Mouse (Mus musculus) intestine, embryonic 16.5 days (tissue): ENCODE data around the gene Fut2. TPM values are rescaled to one million over a fixed set of nuclear protein-coding genes. Genes with fewer than 3 reads are reported as not detected.
"Not testable (repeated sequence)": the region's sequence is repeated elsewhere in the genome, so short reads cannot be mapped to it uniquely, and the experiment has no call there.

Experiments used
- ATAC-seq: fragments of 200-750 bp; cut with Nextera tagmentation; 2 replicates; pipeline ENCODE4 v1.8.0; 2017; ENCODE audit warnings: moderate TSS enrichment, moderate library complexity
- H3K27ac ChIP-seq: fragments of 300-500 bp; sonication (generic); 2 replicates; pipeline ENCODE4 v1.5.1; 2014; ENCODE audit warnings: mild to moderate bottlenecking, low read length
- H3K27me3 ChIP-seq: fragments of 300-500 bp; sonication (generic); replicated peaks from 2 replicates; pipeline ENCODE4 v1.6.1; 2014; ENCODE audit warnings: low read length, control low read depth, mixed read lengths; ENCODE audit not compliant: control insufficient read depth, insufficient read depth
- H3K36me3 ChIP-seq: fragments of 300-500 bp; sonication (generic); 2 replicates; pipeline ENCODE4 v1.6.1; 2014; ENCODE audit warnings: low read length, control low read depth; ENCODE audit not compliant: control insufficient read depth, insufficient read depth
- H3K4me1 ChIP-seq: fragments of 300-500 bp; sonication (generic); 2 replicates; pipeline ENCODE4 v1.6.1; 2014; ENCODE audit warnings: low read length, control low read depth, mixed read lengths; ENCODE audit not compliant: control insufficient read depth, insufficient read depth
- H3K4me2 ChIP-seq: fragments of 300-500 bp; sonication (generic); 2 replicates; pipeline ENCODE4 v1.6.1; 2014; ENCODE audit warnings: low read depth, low read length, control low read depth
- H3K4me3 ChIP-seq: fragments of 300-500 bp; sonication (generic); 2 replicates; pipeline ENCODE4 v1.5.1; 2014; ENCODE audit warnings: mild to moderate bottlenecking, low read length
- H3K9ac ChIP-seq: fragments of 300-500 bp; sonication (generic); 2 replicates; pipeline ENCODE4 v1.6.1; 2014; ENCODE audit warnings: low read depth, low read length
- H3K9me3 ChIP-seq: fragments of 300-500 bp; sonication (generic); 2 replicates; pipeline ENCODE4 v1.6.1; 2016; ENCODE audit warnings: low read length, control low read depth; ENCODE audit not compliant: control insufficient read depth
- WGBS: fragments of 180-500 bp; shearing (Covaris S2); extraction: QIAGEN DNeasy Blood & Tissue Kit; methylation state at CpG from one replicate; pipeline ENCODE4 v1.1.7; 2014; 5-methylcytosine and 5-hydroxymethylcytosine counted together
- polyA plus RNA-seq: library from polyadenylated mRNA; unstranded; fragments of >200 nt; fragmentation: Nextera tagmentation; extraction: Ambion mirVana; gene quantifications from 2 replicates; pipeline ENCODE4 v1.2.1, GENCODE M21; 2015

The Fut2 gene
- polyA plus RNA-seq, 1 experiment from 2014 or later, result 21.7 TPM

- ATAC-seq, H3K9ac ChIP-seq, H3K9me3 ChIP-seq, H3K36me3 ChIP-seq, H3K4me2 ChIP-seq, H3K27ac ChIP-seq, H3K4me1 ChIP-seq, H3K27me3 ChIP-seq, H3K4me3 ChIP-seq: not testable (repeated sequence)
- 94% methylated on average over 6 of the region's 6 CpGs for WGBS
Observed at GRCm38 (mm10) chr7:45661702-45662101, 4.5 kb downstream of the Fut2 start.

DNA sequence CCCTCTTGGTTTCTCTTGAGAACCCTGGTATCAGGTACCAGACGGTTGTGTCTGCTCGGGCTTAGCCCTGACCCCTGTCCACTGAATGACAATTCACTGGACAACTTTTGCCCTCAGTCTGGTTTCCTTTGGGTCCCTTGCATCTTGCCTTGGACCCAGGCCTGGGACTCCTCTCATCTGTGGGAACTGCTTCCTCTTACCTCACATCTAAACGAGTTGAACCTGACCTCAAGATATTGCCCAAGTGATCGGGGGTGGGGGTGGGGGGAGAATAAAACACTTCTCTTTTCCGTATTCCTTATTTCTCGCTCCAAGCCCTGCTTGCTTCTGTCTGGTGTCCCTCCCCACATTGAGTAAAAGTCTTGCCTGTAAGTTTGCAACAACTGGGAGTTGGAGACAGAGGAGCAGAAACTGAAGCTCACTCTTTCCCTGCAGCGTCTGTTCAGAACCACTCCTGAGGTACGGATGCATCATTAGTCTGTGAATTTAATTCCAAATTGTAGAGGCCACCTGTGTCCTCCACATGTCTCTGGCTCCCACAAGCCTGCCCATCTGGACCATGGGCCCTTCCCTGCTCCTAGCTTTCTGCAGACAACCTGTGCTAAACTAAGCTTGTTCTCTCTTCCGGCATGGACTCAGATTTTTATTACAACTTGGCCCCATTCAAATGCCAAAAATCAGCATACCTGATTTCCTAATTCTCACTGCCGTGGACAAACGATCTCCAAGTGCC, 5.3 kb downstream of the Fut2 start:
- Histone ChIP-seq H3K4me2 (no peak overlapping the region), H3K27ac (no peak overlapping the region), H3K9me3 (no peaks in the 10 kb centered on the region), H3K4me1 (peaks cover 6% of the 10 kb centered on the region), H3K9ac (no peak overlapping the region), H3K4me3 (no peak overlapping the region), H3K27me3 (no peaks in the 10 kb centered on the region), H3K36me3 (no peaks in the 10 kb centered on the region)
- ATAC-seq, result no peak
- WGBS, result 84% methylated on average over 11 of the region's 11 CpGs

DNA sequence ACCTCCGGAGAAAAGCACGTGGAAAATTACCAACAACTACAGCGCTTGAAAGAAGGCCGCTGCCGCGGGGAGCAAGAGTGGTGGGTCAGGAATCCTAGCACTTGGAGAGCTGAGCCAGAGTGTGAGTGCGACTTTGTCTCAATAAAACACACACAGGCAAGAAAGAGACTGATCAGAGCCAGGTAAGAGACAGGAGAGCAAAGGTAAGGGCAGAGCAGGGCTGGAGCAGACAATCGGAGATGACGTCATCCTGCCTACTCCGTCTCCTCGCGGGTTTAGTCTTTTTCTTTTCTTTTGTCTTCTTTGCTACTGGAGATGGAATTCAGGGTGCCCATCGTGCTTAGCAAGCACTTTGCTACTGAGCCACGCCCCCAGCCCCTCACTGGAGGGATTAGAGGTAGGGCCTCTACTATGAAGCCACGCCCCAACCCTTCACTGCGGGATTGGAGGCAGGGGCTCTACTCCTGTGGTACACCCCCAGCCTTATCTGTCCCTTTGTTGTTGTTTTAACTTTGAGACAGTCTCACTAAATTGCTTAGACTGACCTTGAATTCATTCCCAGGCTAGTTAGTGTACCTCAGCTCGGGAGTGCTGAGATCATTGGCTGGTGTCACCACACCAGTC, 11.7 kb downstream of the Fut2 start:
- H3K27ac ChIP-seq, result no peak overlapping the region
- peak overlapping the region; percentile 52 for H3K4me2 ChIP-seq
- no peaks in the 10 kb centered on the region for H3K36me3 ChIP-seq
- H3K9ac ChIP-seq, result no peak overlapping the region; the same call in 1 of the 2 replicates
- peaks cover 15% of the 10 kb centered on the region for H3K4me1 ChIP-seq
- H3K27me3 ChIP-seq, result no peaks in the 10 kb centered on the region
- ATAC-seq, result peak; percentile 68
- H3K9me3 ChIP-seq, result no peaks in the 10 kb centered on the region
- WGBS, result 26% methylated on average over 17 of the region's 17 CpGs
- peak overlapping the region; percentile 25 for H3K4me3 ChIP-seq

- not testable (repeated sequence) for H3K4me1 ChIP-seq, H3K27me3 ChIP-seq, H3K36me3 ChIP-seq, H3K27ac ChIP-seq, ATAC-seq, H3K9ac ChIP-seq, H3K4me3 ChIP-seq, H3K4me2 ChIP-seq, H3K9me3 ChIP-seq
- WGBS, result 95% methylated on average over 19 of the region's 20 CpGs
Observed at GRCm38 (mm10) chr7:45650484-45650883, 15.7 kb downstream of the Fut2 start.

DNA sequence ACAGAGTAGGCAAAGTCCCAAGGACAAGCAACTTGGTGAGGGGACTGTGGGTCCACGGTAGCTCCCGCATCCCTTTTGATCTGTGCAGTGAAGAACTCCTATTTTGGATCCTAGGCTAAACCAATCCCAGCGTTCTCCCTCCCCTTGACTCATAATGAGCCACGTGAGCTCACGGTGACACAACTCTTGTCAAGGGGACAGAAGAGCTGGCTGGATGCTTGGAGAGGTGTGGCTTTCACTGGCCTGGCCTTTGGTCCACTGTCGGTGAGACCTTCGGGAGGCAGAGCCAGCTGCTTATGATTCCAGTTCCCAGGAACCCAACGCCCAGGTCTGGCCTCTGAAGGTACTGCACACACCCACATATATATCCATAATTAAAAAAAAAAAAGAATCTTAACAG, 16.8 kb downstream of the Fut2 start:
- Histone ChIP-seq H3K4me1 (peaks cover 8% of the 10 kb centered on the region), H3K27me3 (no peaks in the 10 kb centered on the region), H3K4me3 (no peak overlapping the region), H3K36me3 (no peaks in the 10 kb centered on the region), H3K4me2 (no peak overlapping the region), H3K27ac (no peak overlapping the region), H3K9ac (no peak overlapping the region), H3K9me3 (no peaks in the 10 kb centered on the region)
- ATAC-seq, result no peak
- WGBS, result 75% methylated on average over 8 of the region's 8 CpGs

DNA sequence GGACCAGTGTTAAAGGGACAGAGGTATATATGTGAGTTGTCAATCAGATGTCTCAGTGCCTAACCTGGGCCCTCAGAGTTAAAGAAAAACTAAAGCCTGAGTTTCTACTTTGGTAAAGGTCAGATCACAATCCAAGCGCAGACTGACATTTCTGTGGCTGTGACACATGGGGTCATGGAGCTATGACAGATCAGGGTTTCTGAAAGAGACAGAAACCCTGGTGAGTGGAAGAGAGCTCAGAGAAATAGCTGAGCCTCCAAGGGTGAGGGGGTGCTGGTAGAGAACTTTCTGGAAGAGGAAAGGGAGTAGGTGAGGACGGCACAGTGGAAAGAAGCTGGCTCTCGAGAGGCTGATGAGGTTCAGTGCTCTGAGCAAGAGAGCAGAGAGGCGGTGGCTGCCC, 19.5 kb downstream of the Fut2 start:
- 77% methylated on average over 4 of the region's 4 CpGs for WGBS
- ATAC-seq, result no peak

GRCm38 (mm10) chr7:45645591-45645971, 20.6 kb downstream of the Fut2 start:
- ATAC-seq, result no peak
- WGBS, result 88% methylated on average over 7 of the region's 7 CpGs
- H3K27ac ChIP-seq, result no peak overlapping the region

More for the DNA sequence above, 19.5 kb downstream of the Fut2 start:
- Histone ChIP-seq H3K27me3 (no peaks in the 10 kb centered on the region), H3K9ac (no peak overlapping the region), H3K9me3 (no peaks in the 10 kb centered on the region), H3K4me2 (no peak overlapping the region), H3K27ac (no peak overlapping the region), H3K36me3 (no peaks in the 10 kb centered on the region), H3K4me1 (peaks cover 18% of the 10 kb centered on the region), H3K4me3 (no peak overlapping the region)

DNA sequence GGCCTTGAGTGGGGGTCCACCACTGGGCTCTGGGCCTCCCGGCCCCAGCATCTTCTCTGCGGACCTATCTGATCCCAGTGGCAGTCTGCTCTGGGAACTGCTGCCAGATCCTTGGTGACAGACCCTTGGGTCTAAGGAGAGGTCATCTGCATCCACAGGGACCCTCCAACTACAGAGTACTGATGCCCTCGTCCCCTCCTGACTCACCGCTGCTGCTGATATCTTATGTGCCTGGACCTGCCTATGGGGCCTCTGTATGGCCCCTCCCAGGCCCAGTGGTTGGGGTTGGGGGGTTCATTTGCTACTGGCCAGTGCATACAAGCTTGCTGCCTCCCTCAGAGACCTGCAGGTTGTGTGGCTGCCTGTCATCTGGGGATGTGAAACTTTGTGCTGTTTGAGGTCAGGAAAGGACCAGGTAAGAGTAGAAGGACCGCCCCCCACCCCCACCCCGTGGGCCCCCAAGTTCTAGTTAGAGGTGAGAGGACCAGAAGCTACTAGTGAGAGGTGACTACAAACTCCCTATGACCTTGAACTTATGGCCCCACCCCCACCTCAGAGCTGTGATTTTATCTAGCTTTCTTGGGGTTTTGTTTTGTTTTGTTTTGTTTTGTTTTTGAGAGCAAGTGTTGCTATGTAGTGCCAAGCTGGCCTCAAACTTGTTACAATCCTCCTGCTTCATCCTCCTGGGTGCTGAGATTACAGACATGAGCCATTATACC, 21.2 kb downstream of the Fut2 start:
- Histone ChIP-seq H3K4me2 (no peak overlapping the region), H3K9me3 (no peaks in the 10 kb centered on the region), H3K9ac (peak overlapping the region; percentile 56; the same call in 1 of the 2 replicates), H3K4me3 (no peak overlapping the region), H3K36me3 (no peaks in the 10 kb centered on the region), H3K4me1 (peaks cover 29% of the 10 kb centered on the region), H3K27ac (peak overlapping the region; percentile 70; the same call in 1 of the 2 replicates), H3K27me3 (no peaks in the 10 kb centered on the region)
- no peak for ATAC-seq
- 59% methylated on average over 6 of the region's 6 CpGs for WGBS

More at GRCm38 (mm10) chr7:45645591-45645971, 20.6 kb downstream of the Fut2 start:
- Histone ChIP-seq H3K4me3 (no peak overlapping the region), H3K27me3 (no peaks in the 10 kb centered on the region), H3K9me3 (no peaks in the 10 kb centered on the region), H3K36me3 (no peaks in the 10 kb centered on the region), H3K9ac (no peak overlapping the region), H3K4me1 (peaks cover 29% of the 10 kb centered on the region), H3K4me2 (no peak overlapping the region)

GRCm38 (mm10) chr7:45644183-45644582, 22.0 kb downstream of the Fut2 start:
- ATAC-seq, result peak; percentile 22
- WGBS, result 11% methylated on average over 18 of the region's 18 CpGs
- no peaks in the 10 kb centered on the region for H3K36me3 ChIP-seq
- no peaks in the 10 kb centered on the region for H3K9me3 ChIP-seq
- H3K27ac ChIP-seq, result peak overlapping the region; percentile 70
- H3K27me3 ChIP-seq, result no peaks in the 10 kb centered on the region
- H3K4me3 ChIP-seq, result peak overlapping the region; percentile 40
- H3K9ac ChIP-seq, result peak overlapping the region; percentile 56
- peaks cover 34% of the 10 kb centered on the region for H3K4me1 ChIP-seq
- H3K4me2 ChIP-seq, result peak overlapping the region; percentile 69
